Mouse (Mus musculus): ENCODE results near the gene Psmb5. TPM values are rescaled to one million over a fixed set of nuclear protein-coding genes. Genes with fewer than 3 reads are reported as not detected.

Psmb5 gene
- total RNA-seq, 2 experiments from 2014 or later, result 64.6 to 217 TPM

Other genes starting within 250 kb of the Psmb5 start
- gene Slc7a7, start 200.2 kb downstream of the Psmb5 start, total RNA-seq (2015), result 2.7 and 3.5 TPM in 2 replicates
- gene Slc7a7, start 200.2 kb downstream of the Psmb5 start, total RNA-seq (2017), result 5.4 and 6.4 TPM in 2 replicates
- 118 and 124 TPM in 2 replicates for gene Mrpl52, start 191.1 kb downstream of the Psmb5 start, total RNA-seq (2015)
- 75.1 and 86.7 TPM in 2 replicates for gene Mrpl52, start 191.1 kb downstream of the Psmb5 start, total RNA-seq (2017)
- 2.1 and 4.5 TPM in 2 replicates for gene Mmp14, start 186.4 kb downstream of the Psmb5 start, total RNA-seq (2015)
- gene Mmp14, start 186.4 kb downstream of the Psmb5 start, total RNA-seq (2017), result 3.0 and 4.1 TPM in 2 replicates
- gene Lrp10, start 153.9 kb downstream of the Psmb5 start, total RNA-seq (2015), result 23.5 and 25.0 TPM in 2 replicates
- gene Lrp10, start 153.9 kb downstream of the Psmb5 start, total RNA-seq (2017), result 27.4 and 37.2 TPM in 2 replicates
- 0.29 and 0.62 TPM in 2 replicates for gene Rem2, start 141.9 kb downstream of the Psmb5 start, total RNA-seq (2015)
- 2.2 TPM in 1 of 2 replicates, not detected in the other for gene Rem2, start 141.9 kb downstream of the Psmb5 start, total RNA-seq (2017)
- gene Prmt5, start 100.5 kb downstream of the Psmb5 start, total RNA-seq (2015), result 57.3 and 76.3 TPM in 2 replicates
- gene Prmt5, start 100.5 kb downstream of the Psmb5 start, total RNA-seq (2017), result 62.1 and 66.6 TPM in 2 replicates
- gene Haus4, start 63.4 kb downstream of the Psmb5 start, total RNA-seq (2015), result 62.1 and 62.7 TPM in 2 replicates
- gene Haus4, start 63.4 kb downstream of the Psmb5 start, total RNA-seq (2017), result 90.7 and 94.0 TPM in 2 replicates
- gene Ajuba, start 40.5 kb downstream of the Psmb5 start, total RNA-seq (2015), result 1.2 and 2.1 TPM in 2 replicates
- gene Ajuba, start 40.5 kb downstream of the Psmb5 start, total RNA-seq (2017), result 0.29 and 1.2 TPM in 2 replicates
- 6.9 and 14.0 TPM in 2 replicates for gene 4931414P19Rik, start 12.0 kb downstream of the Psmb5 start, total RNA-seq (2015)
- 5.1 TPM in 2 replicates for gene 4931414P19Rik, start 12.0 kb downstream of the Psmb5 start, total RNA-seq (2017)
- gene Psmb11, start 3.4 kb upstream of the Psmb5 start, total RNA-seq (2015), result not detected in 2 replicates
- 0.04 TPM in 1 of 2 replicates, not detected in the other for gene Psmb11, start 3.4 kb upstream of the Psmb5 start, total RNA-seq (2017)
- not detected in 2 replicates for gene Gm17606, start 22.9 kb upstream of the Psmb5 start, total RNA-seq (2015)
- not detected in 2 replicates for gene Gm17606, start 22.9 kb upstream of the Psmb5 start, total RNA-seq (2017)
- gene Cdh24, start 23.3 kb upstream of the Psmb5 start, total RNA-seq (2015), result 0.39 and 0.62 TPM in 2 replicates
- gene Cdh24, start 23.3 kb upstream of the Psmb5 start, total RNA-seq (2017), result 0.71 and 0.92 TPM in 2 replicates
- 75.7 and 80.2 TPM in 2 replicates for gene 1700123O20Rik, start 68.2 kb upstream of the Psmb5 start, total RNA-seq (2015)
- gene 1700123O20Rik, start 68.2 kb upstream of the Psmb5 start, total RNA-seq (2017), result 47.3 and 52.3 TPM in 2 replicates
- 170 and 177 TPM in 2 replicates for gene Acin1, start 68.9 kb upstream of the Psmb5 start, total RNA-seq (2015)
- 223 and 235 TPM in 2 replicates for gene Acin1, start 68.9 kb upstream of the Psmb5 start, total RNA-seq (2017)
- gene Gm29776, start 80.8 kb upstream of the Psmb5 start, total RNA-seq (2015), result 0.12 TPM in 1 of 2 replicates, not detected in the other
- not detected in 2 replicates for gene Gm29776, start 80.8 kb upstream of the Psmb5 start, total RNA-seq (2017)
- gene Cebpe, start 94.2 kb upstream of the Psmb5 start, total RNA-seq (2015), result 24.2 and 33.5 TPM in 2 replicates
- gene Cebpe, start 94.2 kb upstream of the Psmb5 start, total RNA-seq (2017), result 52.6 and 82.0 TPM in 2 replicates
- gene Slc7a8, start 163.9 kb upstream of the Psmb5 start, total RNA-seq (2015), result 4.7 and 7.7 TPM in 2 replicates
- 1.4 and 2.0 TPM in 2 replicates for gene Slc7a8, start 163.9 kb upstream of the Psmb5 start, total RNA-seq (2017)
- not detected in 2 replicates for gene Rnf212b, start 196.1 kb upstream of the Psmb5 start, total RNA-seq (2015)
- gene Rnf212b, start 196.1 kb upstream of the Psmb5 start, total RNA-seq (2017), result not detected in 2 replicates